Mouse (Mus musculus) lung, embryonic 16.5 days (tissue): Measurements from ENCODE around the gene Arfip1. TPM values are rescaled to one million over a fixed set of nuclear protein-coding genes. Genes with fewer than 3 reads are reported as not detected.

ENCODE experiments used
- ATAC-seq: fragments of 200-750 bp; cut with Nextera tagmentation; 2 replicates; pipeline ENCODE4 v1.8.0; 2017; ENCODE audit warnings: low read depth, mild to moderate bottlenecking, moderate library complexity
- H3K27ac ChIP-seq: fragments of 300-500 bp; sonication (generic); 2 replicates; pipeline ENCODE4 v1.5.1; 2014; ENCODE audit warnings: mild to moderate bottlenecking, control low read depth, low read length
- H3K27me3 ChIP-seq: fragments of 300-500 bp; sonication (generic); 2 replicates; pipeline ENCODE4 v1.6.1; 2014; ENCODE audit warnings: low read depth, low read length, mixed read lengths; ENCODE audit not compliant: control insufficient read depth, insufficient read depth
- H3K36me3 ChIP-seq: fragments of 300-500 bp; sonication (generic); 2 replicates; pipeline ENCODE4 v1.6.1; 2014; ENCODE audit warnings: low read length; ENCODE audit not compliant: control insufficient read depth, insufficient read depth
- H3K4me1 ChIP-seq: fragments of 300-500 bp; sonication (generic); replicated peaks from 2 replicates; pipeline ENCODE4 v1.6.1; 2014; ENCODE audit warnings: low read length, mixed read lengths; ENCODE audit not compliant: control insufficient read depth, insufficient read depth
- H3K4me2 ChIP-seq: fragments of 300-500 bp; sonication (generic); 2 replicates; pipeline ENCODE4 v1.6.1; 2014; ENCODE audit warnings: low read depth, low read length, control low read depth
- H3K4me3 ChIP-seq: fragments of 300-500 bp; sonication (generic); 2 replicates; pipeline ENCODE4 v1.5.1; 2014; ENCODE audit warnings: mild to moderate bottlenecking, low read length, control low read depth
- H3K9ac ChIP-seq: fragments of 300-500 bp; sonication (generic); 2 replicates; pipeline ENCODE4 v1.6.1; 2014; ENCODE audit warnings: low read length, control low read depth
- H3K9me3 ChIP-seq: fragments of 300-500 bp; sonication (generic); 2 replicates; pipeline ENCODE4 v1.6.1; 2016; ENCODE audit warnings: low read length; ENCODE audit not compliant: control insufficient read depth
- WGBS: fragments of 180-500 bp; shearing (Covaris S2); extraction: QIAGEN DNeasy Blood & Tissue Kit; methylation state at CpG from one replicate; pipeline ENCODE4 v1.1.7; 2014; 5-methylcytosine and 5-hydroxymethylcytosine counted together
- polyA plus RNA-seq: library from polyadenylated mRNA; unstranded; fragments of >200 nt; fragmentation: Nextera tagmentation; extraction: Ambion mirVana; gene quantifications from 2 replicates; pipeline ENCODE4 v1.2.1, GENCODE M21; 2015

The Arfip1 gene
- polyA plus RNA-seq, 1 experiment from 2014 or later: 65.6 TPM

DNA sequence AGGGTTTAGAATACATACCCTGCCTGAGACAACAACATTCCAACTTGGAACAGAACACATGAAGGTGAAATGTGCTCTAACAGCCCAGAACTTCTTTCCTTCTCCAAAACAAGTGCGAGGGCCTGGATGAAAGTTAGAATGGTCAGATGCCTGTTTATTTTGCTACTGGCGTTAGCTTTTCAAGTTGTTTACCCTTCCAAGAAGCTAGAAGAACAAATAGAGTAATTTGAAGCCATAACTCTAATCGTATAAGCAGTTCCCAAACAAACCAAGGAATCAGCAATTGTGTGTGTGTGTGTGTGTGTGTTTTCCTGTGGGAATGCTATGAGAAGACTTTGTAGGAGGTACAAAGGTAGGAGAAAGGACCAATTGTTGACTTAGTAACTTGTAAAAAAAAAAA, 97.5 kb downstream of the Arfip1 start:
- no peaks in the 10 kb centered on the region for H3K9me3 ChIP-seq
- no peaks in the 10 kb centered on the region; the same call in 1 of the 2 replicates for H3K27me3 ChIP-seq
- peaks cover 14% of the 10 kb centered on the region for H3K4me1 ChIP-seq
- no peak overlapping the region for H3K4me3 ChIP-seq
- peak overlapping the region; percentile 40 for H3K27ac ChIP-seq
- H3K9ac ChIP-seq: no peak overlapping the region
- no peaks in the 10 kb centered on the region for H3K36me3 ChIP-seq
- WGBS: 30% methylated on average over 3 of the region's 3 CpGs
- no peak overlapping the region for H3K4me2 ChIP-seq
- no peak for ATAC-seq

DNA sequence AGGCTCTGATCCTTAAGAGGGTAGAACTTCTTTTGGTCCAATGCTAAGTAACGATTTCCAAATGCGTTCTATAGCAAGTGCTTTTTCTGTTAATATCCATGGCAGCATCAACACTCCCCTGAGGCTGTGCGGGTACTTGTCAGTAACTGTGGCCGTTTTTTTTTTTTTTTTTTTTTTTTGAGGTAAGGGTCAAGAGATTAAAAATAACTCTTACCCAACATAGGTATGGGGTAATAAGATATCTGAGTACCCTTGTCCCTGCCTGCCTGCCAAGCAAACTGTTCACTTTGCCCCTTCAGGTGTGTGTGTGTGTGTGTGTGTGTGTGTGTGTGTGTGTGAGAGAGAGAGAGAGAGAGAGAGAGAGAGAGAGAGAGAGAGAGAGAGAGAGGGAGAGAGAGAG, 98.1 kb downstream of the Arfip1 start:
- H3K27ac ChIP-seq: peak overlapping the region; percentile 38; the same call in 1 of the 2 replicates

DNA sequence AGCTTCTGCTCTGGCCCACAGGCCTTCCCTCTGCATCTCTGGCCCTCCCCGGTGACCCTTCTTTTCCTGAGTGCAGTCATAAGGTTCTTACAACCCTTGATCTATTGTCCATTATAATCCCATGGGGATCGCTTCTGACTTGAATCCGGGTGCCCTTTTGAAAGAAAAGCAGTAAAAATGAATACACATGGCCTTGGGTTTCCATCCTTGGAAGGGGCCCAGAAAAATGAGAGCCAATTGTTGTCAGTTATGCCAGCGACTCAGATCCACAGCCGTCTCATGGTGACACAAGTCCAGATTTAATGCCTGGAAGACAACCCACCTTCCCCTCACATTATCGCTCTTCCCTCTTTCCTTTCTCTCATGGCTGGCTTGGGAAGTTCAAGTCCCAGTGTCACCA, 100.3 kb downstream of the Arfip1 start:
- Histone ChIP-seq H3K36me3 (no peaks in the 10 kb centered on the region), H3K4me1 (peaks cover 14% of the 10 kb centered on the region), H3K9ac (no peak overlapping the region), H3K4me3 (no peak overlapping the region), H3K9me3 (no peaks in the 10 kb centered on the region), H3K4me2 (no peak overlapping the region), H3K27me3 (peaks cover 7% of the 10 kb centered on the region; the same call in 1 of the 2 replicates), H3K27ac (no peak overlapping the region)
- no peak for ATAC-seq
- 88% methylated on average over 6 of the region's 6 CpGs for WGBS

More for the DNA sequence above, 98.1 kb downstream of the Arfip1 start:
- H3K36me3 ChIP-seq: no peaks in the 10 kb centered on the region
- H3K27me3 ChIP-seq: no peaks in the 10 kb centered on the region; the same call in 1 of the 2 replicates
- H3K4me2 ChIP-seq: no peak overlapping the region
- peak; percentile 24; the same call in 1 of the 2 replicates for ATAC-seq
- no peak overlapping the region for H3K4me3 ChIP-seq
- H3K4me1 ChIP-seq: peaks cover 14% of the 10 kb centered on the region
- H3K9me3 ChIP-seq: no peaks in the 10 kb centered on the region
- H3K9ac ChIP-seq: no peak overlapping the region
- 38% methylated on average over 4 of the region's 4 CpGs for WGBS

DNA sequence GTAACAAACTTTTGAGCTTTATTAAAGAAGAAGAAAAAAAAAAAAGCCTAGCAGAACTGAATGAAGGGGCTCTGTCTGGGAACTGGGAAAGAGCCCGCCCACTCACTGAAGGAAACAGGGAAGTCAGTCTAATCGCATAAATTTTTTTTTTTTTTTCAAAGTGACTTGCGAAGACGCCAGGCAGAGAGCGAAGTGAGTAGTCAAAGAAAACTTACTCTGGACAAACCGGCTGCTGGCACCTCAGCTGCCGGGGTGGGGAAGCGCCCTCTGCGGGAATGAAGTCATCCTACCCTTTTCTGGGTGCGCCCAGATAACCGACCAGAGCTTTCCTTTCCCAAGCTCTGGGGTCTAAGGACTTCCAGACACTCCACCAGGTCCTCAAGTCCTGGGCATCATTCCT, 101.3 kb downstream of the Arfip1 start:
- peak overlapping the region; percentile 99 for H3K4me2 ChIP-seq
- WGBS: 2% methylated on average over 11 of the region's 11 CpGs

DNA sequence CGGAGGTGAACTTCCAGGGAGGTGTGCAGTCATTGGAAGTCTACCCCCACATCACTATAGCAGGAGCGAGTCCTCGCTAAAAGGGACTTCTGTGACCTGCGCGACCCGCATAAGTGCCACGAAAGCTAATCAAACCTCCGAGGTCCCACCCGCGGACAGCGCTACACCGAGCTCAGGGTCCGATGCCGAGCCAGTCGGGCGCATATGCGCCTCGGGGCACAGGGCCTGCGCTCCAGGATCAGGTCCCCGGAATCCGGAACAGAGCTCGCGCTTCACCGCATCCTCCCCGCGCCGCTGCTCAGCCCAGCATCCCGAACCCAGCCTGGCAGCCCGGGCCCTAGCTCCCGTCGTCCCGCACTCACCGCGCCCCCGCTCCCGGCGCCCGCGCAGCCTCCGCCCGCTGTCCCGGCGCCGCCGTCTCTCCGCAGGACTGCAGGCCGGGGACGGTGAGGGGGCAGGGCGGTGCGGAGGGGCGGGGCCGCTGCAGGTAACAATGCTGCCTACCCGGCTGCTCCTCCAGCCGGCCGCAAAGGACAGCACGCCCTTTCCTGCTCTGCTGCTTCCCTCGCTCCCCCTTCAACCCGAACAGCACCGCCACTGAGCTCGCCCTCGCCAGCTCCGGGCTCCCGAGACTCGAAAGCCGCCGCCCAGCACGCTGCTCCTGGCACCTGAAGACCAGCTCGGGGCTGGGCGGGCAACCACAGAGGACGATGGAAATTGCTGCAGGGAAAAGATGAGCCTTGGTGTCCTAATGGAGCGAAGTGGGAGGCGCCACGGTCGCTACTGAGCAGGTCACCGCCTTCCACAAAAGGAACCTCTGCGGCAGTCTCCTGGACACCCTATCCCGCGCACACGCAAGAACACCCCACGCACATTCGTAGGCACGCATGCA, 102.2 kb downstream of the Arfip1 start, which contains the start of gene Fhdc1:
Gene Fhdc1 (minus strand): TSS at position 424 of the 892 bp plus-strand sequence.
- under 1% methylated on average over 80 of the region's 82 CpGs for WGBS
- Histone ChIP-seq H3K4me2 (peak within 1 kb of the TSS; percentile 99), H3K4me1 (peaks cover 14% of the 10 kb centered on the region), H3K9ac (peak within 1 kb of the TSS; percentile 79), H3K36me3 (no peaks in the 10 kb centered on the region), H3K9me3 (no peaks in the 10 kb centered on the region), H3K27me3 (peaks cover 7% of the 10 kb centered on the region; the same call in 1 of the 2 replicates), H3K4me3 (peak within 1 kb of the TSS; percentile 71), H3K27ac (peak within 1 kb of the TSS; percentile 81)
- ATAC-seq: peak; percentile 76

More for the DNA sequence above, 101.3 kb downstream of the Arfip1 start:
- no peaks in the 10 kb centered on the region for H3K9me3 ChIP-seq
- peaks cover 7% of the 10 kb centered on the region; the same call in 1 of the 2 replicates for H3K27me3 ChIP-seq
- peaks cover 14% of the 10 kb centered on the region for H3K4me1 ChIP-seq
- peak overlapping the region; percentile 81 for H3K27ac ChIP-seq
- ATAC-seq: peak; percentile 27; the same call in 1 of the 2 replicates
- no peaks in the 10 kb centered on the region for H3K36me3 ChIP-seq
- H3K9ac ChIP-seq: peak overlapping the region; percentile 79
- peak overlapping the region; percentile 71 for H3K4me3 ChIP-seq

DNA sequence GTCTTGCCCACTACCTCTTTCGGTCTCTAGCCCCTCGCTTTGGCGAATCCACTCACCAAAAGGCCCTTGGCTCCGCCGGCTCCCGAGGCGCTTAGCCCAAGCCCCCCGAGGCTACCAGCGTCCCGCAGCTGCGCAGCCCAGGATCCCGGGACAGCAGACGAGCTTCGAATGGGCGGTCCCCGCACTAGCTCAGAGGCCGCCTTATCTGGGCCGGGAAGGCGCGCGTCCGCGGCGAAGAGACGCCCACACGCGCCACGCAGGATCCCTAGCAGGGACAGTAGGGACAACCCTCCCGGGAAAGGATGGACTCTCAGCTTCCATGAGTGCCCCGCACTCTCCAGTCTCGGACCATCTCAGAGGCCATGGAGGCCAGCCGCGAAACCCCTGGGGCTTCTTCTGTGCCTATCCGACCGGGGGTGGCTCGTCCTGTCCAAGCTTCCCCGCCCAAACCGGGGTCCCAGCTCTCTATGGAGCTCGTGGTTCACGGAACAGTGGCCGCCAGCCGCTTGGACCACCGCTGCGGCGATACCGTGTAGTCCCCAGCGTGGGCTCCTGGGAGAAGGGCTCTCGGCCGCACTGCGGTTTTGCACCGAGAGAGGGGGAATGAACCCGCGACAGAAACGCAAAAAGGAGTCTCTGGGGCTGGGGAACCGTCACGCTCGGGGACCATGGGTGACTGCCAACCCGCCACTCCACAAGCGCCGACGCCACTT, 103.0 kb downstream of the Arfip1 start:
- Histone ChIP-seq H3K27ac (peak overlapping the region; percentile 48), H3K27me3 (peaks cover 7% of the 10 kb centered on the region; the same call in 1 of the 2 replicates), H3K9me3 (no peaks in the 10 kb centered on the region), H3K4me2 (peak overlapping the region; percentile 99), H3K4me3 (peak overlapping the region; percentile 71), H3K9ac (peak overlapping the region; percentile 79), H3K36me3 (no peaks in the 10 kb centered on the region), H3K4me1 (peaks cover 16% of the 10 kb centered on the region)
- peak; percentile 58 for ATAC-seq
- under 1% methylated on average over 61 of the region's 61 CpGs for WGBS

DNA sequence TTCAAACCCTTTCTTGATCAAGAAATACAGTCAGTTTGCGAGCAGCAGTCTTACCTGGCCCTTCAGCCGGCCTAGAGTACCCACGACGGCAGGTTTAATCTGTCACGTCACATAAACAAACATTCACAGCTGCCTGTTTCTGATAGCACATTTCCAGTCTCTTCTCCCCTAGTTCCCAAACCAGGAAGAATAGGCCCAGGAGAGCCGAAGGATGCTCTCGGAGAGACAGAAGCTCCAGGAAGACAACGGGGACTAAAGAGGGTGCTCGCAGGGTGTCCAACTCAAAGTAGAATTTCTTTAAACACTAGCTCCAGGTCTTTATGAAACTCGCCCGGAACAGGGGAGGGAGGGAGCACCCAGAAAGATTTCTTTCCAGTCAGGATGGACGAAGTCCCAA, 103.5 kb downstream of the Arfip1 start:
- peak overlapping the region; percentile 99 for H3K4me2 ChIP-seq
- peaks cover 21% of the 10 kb centered on the region for H3K4me1 ChIP-seq
- 5% methylated on average over 12 of the region's 12 CpGs for WGBS
- no peaks in the 10 kb centered on the region for H3K9me3 ChIP-seq
- peak overlapping the region; percentile 71 for H3K4me3 ChIP-seq
- peak overlapping the region; percentile 79 for H3K9ac ChIP-seq
- no peak overlapping the region for H3K27ac ChIP-seq
- no peaks in the 10 kb centered on the region for H3K36me3 ChIP-seq
- H3K27me3 ChIP-seq: peaks cover 7% of the 10 kb centered on the region; the same call in 1 of the 2 replicates
- ATAC-seq: no peak

DNA sequence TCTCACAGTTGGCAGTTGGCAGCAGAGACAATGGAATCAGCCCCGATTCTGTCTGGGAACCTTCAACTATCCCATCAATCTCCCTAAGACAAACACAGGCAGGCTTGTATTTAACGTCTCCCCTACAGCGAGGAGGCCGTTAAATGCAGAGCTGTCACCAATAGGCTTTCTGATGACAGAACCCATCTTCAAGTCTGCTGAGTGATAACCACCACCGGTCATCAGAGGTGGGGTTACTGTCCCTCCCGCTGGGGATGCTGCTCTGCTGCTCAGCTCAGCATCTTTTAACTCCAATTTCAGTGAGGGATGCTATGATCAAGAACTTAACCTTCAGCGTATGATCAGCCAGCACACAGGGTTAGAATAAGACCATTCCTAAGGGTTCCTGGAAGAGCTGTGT, 104.2 kb downstream of the Arfip1 start:
- peaks cover 7% of the 10 kb centered on the region; the same call in 1 of the 2 replicates for H3K27me3 ChIP-seq
- H3K4me3 ChIP-seq: peak overlapping the region; percentile 71
- H3K36me3 ChIP-seq: no peaks in the 10 kb centered on the region
- 19% methylated on average over 7 of the region's 7 CpGs for WGBS
- ATAC-seq: no peak
- peak overlapping the region; percentile 99 for H3K4me2 ChIP-seq
- H3K9me3 ChIP-seq: no peaks in the 10 kb centered on the region
- no peak overlapping the region for H3K27ac ChIP-seq
- peaks cover 26% of the 10 kb centered on the region for H3K4me1 ChIP-seq
- peak overlapping the region; percentile 29; the same call in 1 of the 2 replicates for H3K9ac ChIP-seq

DNA sequence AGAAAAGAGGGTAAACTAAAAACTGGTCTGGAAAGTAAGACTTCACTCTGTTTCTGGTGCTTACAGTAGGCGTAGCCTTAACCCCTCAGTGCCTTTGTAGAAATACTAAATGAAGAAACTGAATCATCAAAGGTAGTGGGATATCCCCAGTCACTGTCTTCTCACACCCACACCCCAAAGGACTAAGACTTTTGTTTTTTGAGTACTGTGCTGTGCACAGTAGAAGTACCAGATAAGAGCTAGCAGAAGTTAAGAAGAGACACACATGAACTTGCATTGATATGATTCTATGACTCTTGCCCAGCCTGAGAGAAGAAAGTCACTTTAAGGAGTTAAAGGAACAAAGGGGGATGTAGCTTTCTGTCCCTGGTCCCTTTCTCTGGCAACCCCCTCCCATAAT, 104.9 kb downstream of the Arfip1 start:
- Histone ChIP-seq H3K27ac (no peak overlapping the region), H3K4me1 (peaks cover 30% of the 10 kb centered on the region), H3K4me2 (no peak overlapping the region), H3K9me3 (no peaks in the 10 kb centered on the region), H3K27me3 (peaks cover 7% of the 10 kb centered on the region; the same call in 1 of the 2 replicates), H3K4me3 (no peak overlapping the region), H3K36me3 (no peaks in the 10 kb centered on the region), H3K9ac (no peak overlapping the region)
- no peak for ATAC-seq
- WGBS: 90% methylated on average over 1 of the region's 1 CpGs
